ENCODE assay signal across 8 mouse cellular contexts in genomic region chr1:181234326-181235035, GRCm38 (mm10). TPM values are rescaled to one million over a fixed set of nuclear protein-coding genes. Genes with fewer than 3 reads are reported as not detected.
DNase-seq lines count a peak whose midpoint lies in the region; ATAC-seq and TF ChIP-seq lines count a peak whose summit lies in the region.

No protein-coding gene starts in this region.

- H3K36me3 ChIP-seq in G1E (replicated peaks), result no peaks in the 10 kb centered on the region
- H3K36me3 ChIP-seq in kidney, postnatal 0 days (ENCODE audit: insufficient read depth, low read length), result no peaks in the 10 kb centered on the region

- H3K4me1 ChIP-seq in G1E (ENCODE audit: insufficient read depth, low read depth, low read length), result peaks cover 28% of the 10 kb centered on the region
- peaks cover 7% of the 10 kb centered on the region; the same call in 1 of the 2 replicates for H3K4me1 ChIP-seq in kidney, postnatal 0 days (replicated peaks; ENCODE audit: insufficient read depth, low read length)
- H3K4me1 ChIP-seq in cerebellum, adult 2 months (ENCODE audit: control insufficient read depth, insufficient read depth, low read length), result no peaks in the 10 kb centered on the region

- TF ChIP-seq CTCF in G1E (IDR thresholded peaks at IDR 0.05; ENCODE audit: low read depth, low read length), result no peak
- TF ChIP-seq CTCF in kidney, postnatal 0 days (IDR thresholded peaks at IDR 0.05; ENCODE audit: low read depth), result peak; percentile 42; the same call in 1 of the 2 replicates
- TF ChIP-seq CTCF in cerebellum, adult 2 months (IDR thresholded peaks at IDR 0.05; ENCODE audit: borderline replicate concordance, insufficient read depth, low read depth, low read length), result no peak

- no peaks in the 10 kb centered on the region for H3K9me3 ChIP-seq in G1E (replicated peaks)
- H3K9me3 ChIP-seq in kidney, postnatal 0 days (replicated peaks; ENCODE audit: low read length), result no peaks in the 10 kb centered on the region

- H3K27me3 ChIP-seq in G1E (ENCODE audit: insufficient read depth, low read length), result peaks cover 12% of the 10 kb centered on the region
- no peaks in the 10 kb centered on the region for H3K27me3 ChIP-seq in kidney, postnatal 0 days (ENCODE audit: insufficient read depth, low read length)
- no peaks in the 10 kb centered on the region for H3K27me3 ChIP-seq in cerebellum, adult 2 months (ENCODE audit: control insufficient read depth, insufficient read depth, low read length)

- no peak overlapping the region for H3K4me3 ChIP-seq in G1E (ENCODE audit: low read depth, low read length)
- no peak overlapping the region for H3K4me3 ChIP-seq in kidney, postnatal 0 days (replicated peaks; ENCODE audit: low read depth, low read length)
- no peak overlapping the region for H3K4me3 ChIP-seq in cerebellum, adult 2 months (replicated peaks; ENCODE audit: insufficient read depth, low read depth, low read length)

- 0 out of 2 replicates have a peak overlapping the region, but pooled peaks have one; percentile 32 for H3K27ac ChIP-seq in kidney, postnatal 0 days
- H3K27ac ChIP-seq in cerebellum, adult 2 months (ENCODE audit: insufficient read depth, low read length), result no peak overlapping the region

- ATAC-seq in G1E (ENCODE audit: extremely low read depth, insufficient number of reproducible peaks, low FRiP score, poor library complexity, severe bottlenecking), result peak; percentile 30; the same call in 1 of the 2 replicates
- peak; percentile 54 for ATAC-seq in kidney, postnatal 0 days (replicated peaks; ENCODE audit: low FRiP score, low read depth)

- peak; percentile 44 for DNase-seq in kidney, adult 9 months
- no peak for DNase-seq in kidney, adult 18-20 months
- no peak for DNase-seq in G1E (ENCODE audit: low spot score)
- DNase-seq in gastrocnemius, postnatal 25 days, result peak; percentile 68
- DNase-seq in kidney, postnatal 0 days (ENCODE audit: low spot score), result peak; percentile 78
- peak; percentile 50 to 56 for DNase-seq in lung, postnatal 4 days
- DNase-seq in thymus, postnatal 36 days, result peak; percentile 60 to 70
- no peak for DNase-seq in cerebellum, adult 2 months

- WGBS in kidney, postnatal 0 days, result 29% methylated on average over 8 of the region's 8 CpGs
- WGBS in cerebellum, adult 2 months, result 34% methylated on average over 8 of the region's 8 CpGs

- no peak for TF ChIP-seq POLR2A in cerebellum, adult 2 months (IDR thresholded peaks at IDR 0.05; ENCODE audit: borderline replicate concordance, insufficient read depth, low read length)

- H3K4me2 ChIP-seq in kidney, postnatal 0 days (ENCODE audit: low read length), result peak overlapping the region; percentile 23; the same call in 1 of the 2 replicates

- H3K9ac ChIP-seq in kidney, postnatal 0 days (ENCODE audit: low read depth, low read length), result no peak overlapping the region

RNA-seq across cellular contexts. Expression of gene Wdr26, which starts 22.7 kb away (rescaled TPM):
- 239 and 297 TPM in 2 replicates for total RNA-seq in G1E (2014; fragmentation: Nextera tagmentation)
- total RNA-seq in G1E (2017), result 96.4 and 101 TPM in 2 replicates
- polyA plus RNA-seq in G1E (2012), result 28.1 and 39.9 TPM in 2 replicates
- total RNA-seq in gastrocnemius, postnatal 25 days (2021), result 10 to 100 TPM; 93.9 to 99.4 TPM
- polyA plus RNA-seq in kidney, postnatal 0 days (2015; fragmentation: Nextera tagmentation; extraction: Ambion mirVana), result 39.8 and 40.4 TPM in 2 replicates
- 47.0 and 47.8 TPM in 2 replicates for polyA plus RNA-seq in cerebellum, adult 2 months (2012; rRNA removed)

Comparison
In these comparisons a context has a peak if more than half of its experiments do, and no peak if none do; other contexts are left out.
1. DNase-seq: peak in kidney, adult 9 months (single experiment), gastrocnemius, postnatal 25 days (single experiment), kidney, postnatal 0 days (single experiment), lung, postnatal 4 days (2 of 2) and thymus, postnatal 36 days (2 of 2); none in kidney, adult 18-20 months (single experiment), G1E (single experiment) and cerebellum, adult 2 months (0 of 2).